Mouse (Mus musculus) intestine, embryonic 14.5 days (tissue): ENCODE data around the gene Usp11. TPM values are rescaled to one million over a fixed set of nuclear protein-coding genes. Genes with fewer than 3 reads are reported as not detected.
"Not testable (repeated sequence)": the region's sequence is repeated elsewhere in the genome, so short reads cannot be mapped to it uniquely, and the experiment has no call there.

Experiments
- ATAC-seq: fragments of 200-750 bp; cut with Nextera tagmentation; replicated peaks from 2 replicates; pipeline ENCODE4 v1.8.0; 2017; ENCODE audit warnings: low read depth, moderate number of reproducible peaks, moderate TSS enrichment, moderate library complexity; ENCODE audit not compliant: low FRiP score, low TSS enrichment
- DNase-seq: peaks from one replicate; pipeline ENCODE4 v3.0.0-alpha.2; 2018; ENCODE audit warnings: low spot score
- H3K27ac ChIP-seq: fragments of 300-500 bp; sonication (generic); 2 replicates; pipeline ENCODE4 v1.5.1; 2014; ENCODE audit warnings: low read depth, mild to moderate bottlenecking, control low read depth
- H3K27me3 ChIP-seq: fragments of 300-500 bp; sonication (generic); replicated peaks from 2 replicates; pipeline ENCODE4 v1.6.1; 2014; ENCODE audit warnings: low read length, control low read depth; ENCODE audit not compliant: control insufficient read depth, insufficient read depth
- H3K36me3 ChIP-seq: fragments of 300-500 bp; sonication (generic); 2 replicates; pipeline ENCODE4 v1.6.1; 2014; ENCODE audit warnings: low read length, control low read depth; ENCODE audit not compliant: control insufficient read depth, insufficient read depth
- H3K4me1 ChIP-seq: fragments of 300-500 bp; sonication (generic); replicated peaks from 2 replicates; pipeline ENCODE4 v1.6.1; 2014; ENCODE audit warnings: low read length, control low read depth, mixed read lengths; ENCODE audit not compliant: control insufficient read depth, insufficient read depth
- H3K4me2 ChIP-seq: fragments of 300-500 bp; sonication (generic); 2 replicates; pipeline ENCODE4 v1.6.1; 2014; ENCODE audit warnings: low read length
- H3K4me3 ChIP-seq: fragments of 300-500 bp; sonication (generic); 2 replicates; pipeline ENCODE4 v1.5.1; 2014; ENCODE audit warnings: low read depth, low read length, control low read depth, mixed read lengths
- H3K9ac ChIP-seq: fragments of 300-500 bp; sonication (generic); 2 replicates; pipeline ENCODE4 v1.6.1; 2014; ENCODE audit warnings: mild to moderate bottlenecking, low read length
- H3K9me3 ChIP-seq: fragments of 300-500 bp; sonication (generic); 2 replicates; pipeline ENCODE4 v1.6.1; 2016; ENCODE audit warnings: low read length, control low read depth; ENCODE audit not compliant: control insufficient read depth
- WGBS: fragments of 180-500 bp; shearing (Covaris S2); extraction: QIAGEN DNeasy Blood & Tissue Kit; methylation state at CpG from one replicate; pipeline ENCODE4 v1.1.7; 2014; 5-methylcytosine and 5-hydroxymethylcytosine counted together
- polyA plus RNA-seq: library from polyadenylated mRNA; unstranded; fragments of >200 nt; fragmentation: Nextera tagmentation; extraction: Ambion mirVana; gene quantifications from 2 replicates; pipeline ENCODE4 v1.2.1, GENCODE M21; 2014

Gene Usp11
- polyA plus RNA-seq, 1 experiment from 2014 or later = 36.9 TPM

GRCm38 (mm10) chrX:20688068-20688547 lies 15.6 kb upstream of the Usp11 start:
- Histone ChIP-seq H3K27ac (peak overlapping the region; percentile 94), H3K27me3 (no peaks in the 10 kb centered on the region), H3K4me1 (no peaks in the 10 kb centered on the region; the same call in 1 of the 2 replicates), H3K36me3 (peaks cover 5% of the 10 kb centered on the region), H3K4me2 (peak overlapping the region; percentile 68), H3K9ac (peak overlapping the region; percentile 80), H3K4me3 (peak overlapping the region; percentile 60), H3K9me3 (no peaks in the 10 kb centered on the region)
- 17% methylated on average over 23 of the region's 33 CpGs for WGBS
- ATAC-seq (peak; percentile 89), DNase-seq (peak; percentile 86)

GRCm38 (mm10) chrX:20688615-20689014 lies 15.1 kb upstream of the Usp11 start:
- peak overlapping the region; percentile 80 for H3K9ac ChIP-seq
- H3K36me3 ChIP-seq = peaks cover 9% of the 10 kb centered on the region
- no peaks in the 10 kb centered on the region for H3K27me3 ChIP-seq
- 5% methylated on average over 25 of the region's 35 CpGs for WGBS
- peak; percentile 73 for DNase-seq
- H3K27ac ChIP-seq = peak overlapping the region; percentile 94
- no peaks in the 10 kb centered on the region for H3K9me3 ChIP-seq
- peak; percentile 48 for ATAC-seq
- H3K4me1 ChIP-seq = no peaks in the 10 kb centered on the region; the same call in 1 of the 2 replicates
- peak overlapping the region; percentile 68 for H3K4me2 ChIP-seq
- peak overlapping the region; percentile 60 for H3K4me3 ChIP-seq

- no peak for ATAC-seq
- Histone ChIP-seq H3K36me3 (peaks cover 36% of the 10 kb centered on the region), H3K27ac (no peak overlapping the region), H3K9ac (no peak overlapping the region), H3K27me3 (no peaks in the 10 kb centered on the region), H3K4me3 (no peak overlapping the region), H3K9me3 (no peaks in the 10 kb centered on the region), H3K4me2 (no peak overlapping the region), H3K4me1 (no peaks in the 10 kb centered on the region; the same call in 1 of the 2 replicates)
- no peak for DNase-seq
- 70% methylated on average over 3 of the region's 3 CpGs for WGBS
These were observed 12.1 kb upstream of the Usp11 start for GRCm38 (mm10) chrX:20691566-20691965.

GRCm38 (mm10) chrX:20692616-20693015 lies 11.1 kb upstream of the Usp11 start:
- Histone ChIP-seq H3K27ac (no peak overlapping the region), H3K27me3 (no peaks in the 10 kb centered on the region), H3K36me3 (peaks cover 44% of the 10 kb centered on the region), H3K4me1 (no peaks in the 10 kb centered on the region), H3K4me2 (no peak overlapping the region), H3K9me3 (no peaks in the 10 kb centered on the region), H3K9ac (no peak overlapping the region), H3K4me3 (no peak overlapping the region)
- ATAC-seq (no peak), DNase-seq (no peak)
- WGBS = 91% methylated on average over 1 of the region's 1 CpGs

- no peaks in the 10 kb centered on the region for H3K27me3 ChIP-seq
- DNase-seq (no peak), ATAC-seq (no peak)
- H3K9ac ChIP-seq = no peak overlapping the region
- H3K36me3 ChIP-seq = peaks cover 60% of the 10 kb centered on the region
- H3K4me1 ChIP-seq = no peaks in the 10 kb centered on the region
- H3K9me3 ChIP-seq = no peaks in the 10 kb centered on the region
- no peak overlapping the region for H3K4me2 ChIP-seq
- H3K27ac ChIP-seq = no peak overlapping the region
- no peak overlapping the region for H3K4me3 ChIP-seq
- WGBS = 87% methylated on average over 4 of the region's 4 CpGs
These were observed 7.9 kb upstream of the Usp11 start for GRCm38 (mm10) chrX:20695842-20696241.

GRCm38 (mm10) chrX:20704295-20705082 lies 783 bp downstream of the Usp11 start:
- Histone ChIP-seq H3K27me3 (no peaks in the 10 kb centered on the region), H3K4me2 (peak overlapping the region; percentile 50), H3K36me3 (no peaks in the 10 kb centered on the region), H3K4me1 (no peaks in the 10 kb centered on the region), H3K9ac (peak overlapping the region; percentile 69), H3K4me3 (peak overlapping the region; percentile 55), H3K9me3 (no peaks in the 10 kb centered on the region), H3K27ac (peak overlapping the region; percentile 93)
- ATAC-seq (peak; percentile 96), DNase-seq (no peak)
- 18% methylated on average over 31 of the region's 32 CpGs for WGBS

- peak overlapping the region; percentile 50 for H3K4me2 ChIP-seq
- peak overlapping the region; percentile 69 for H3K9ac ChIP-seq
- 24% methylated on average over 3 of the region's 3 CpGs for WGBS
- ATAC-seq (no peak), DNase-seq (no peak)
- H3K36me3 ChIP-seq = no peaks in the 10 kb centered on the region
- H3K4me1 ChIP-seq = no peaks in the 10 kb centered on the region
- no peaks in the 10 kb centered on the region for H3K9me3 ChIP-seq
- no peaks in the 10 kb centered on the region for H3K27me3 ChIP-seq
- 0 out of 2 replicates have a peak overlapping the region, but pooled peaks have one; percentile 93 for H3K27ac ChIP-seq
- H3K4me3 ChIP-seq = peak overlapping the region; percentile 55
These were observed 1.3 kb downstream of the Usp11 start for GRCm38 (mm10) chrX:20705083-20705402.

- no peak for ATAC-seq
- no peaks in the 10 kb centered on the region for H3K27me3 ChIP-seq
- H3K9ac ChIP-seq = no peak overlapping the region
- no peaks in the 10 kb centered on the region for H3K36me3 ChIP-seq
- no peak overlapping the region for H3K4me3 ChIP-seq
- no peak overlapping the region for H3K27ac ChIP-seq
- no peaks in the 10 kb centered on the region for H3K9me3 ChIP-seq
- no peaks in the 10 kb centered on the region; the same call in 1 of the 2 replicates for H3K4me1 ChIP-seq
- no peak for DNase-seq
- 77% methylated on average over 5 of the region's 5 CpGs for WGBS
- H3K4me2 ChIP-seq = no peak overlapping the region
These were observed 25.0 kb downstream of the Usp11 start for GRCm38 (mm10) chrX:20728681-20729080.

GRCm38 (mm10) chrX:20730048-20730447 lies 26.3 kb downstream of the Usp11 start:
- not testable (repeated sequence) for H3K27ac ChIP-seq, ATAC-seq, H3K27me3 ChIP-seq, H3K9ac ChIP-seq, DNase-seq, H3K4me1 ChIP-seq, H3K4me3 ChIP-seq, H3K9me3 ChIP-seq, H3K36me3 ChIP-seq
- 0 out of 2 replicates have a peak overlapping the region, but pooled peaks have one; percentile 3 for H3K4me2 ChIP-seq
- 53% methylated on average over 10 of the region's 10 CpGs for WGBS
